Mouse (Mus musculus): ENCODE results near the gene Pcx.

DNA sequence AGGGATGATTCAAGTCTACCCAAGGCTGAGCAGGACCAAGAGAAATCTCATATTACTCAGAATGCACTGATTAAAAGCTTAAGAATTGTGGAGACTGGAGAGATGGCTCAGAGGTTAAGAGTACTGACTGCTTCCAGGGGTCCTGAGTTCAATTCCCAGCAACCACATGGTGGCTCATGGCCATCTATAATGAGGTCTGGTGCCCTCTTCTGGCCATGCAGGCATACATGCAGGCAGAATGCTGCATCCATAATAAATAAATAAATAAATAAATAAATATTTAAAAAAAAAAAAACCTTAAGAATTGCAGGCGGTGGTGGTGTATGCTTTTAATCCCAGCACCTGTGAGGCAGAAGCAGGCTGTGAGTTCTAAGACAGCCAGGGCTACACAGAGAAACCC, 63.0 kb downstream of the Pcx start:
- TF ChIP-seq CTCF (IDR thresholded peaks at IDR 0.05; ENCODE audit: low read depth) (peak; percentile 54), EP300 (optimal IDR thresholded peaks at IDR 0.05) (no peak)

Measured in stomach, postnatal 0 days (tissue).